Mouse (Mus musculus): ENCODE measurements around the gene Rilpl1.

DNA sequence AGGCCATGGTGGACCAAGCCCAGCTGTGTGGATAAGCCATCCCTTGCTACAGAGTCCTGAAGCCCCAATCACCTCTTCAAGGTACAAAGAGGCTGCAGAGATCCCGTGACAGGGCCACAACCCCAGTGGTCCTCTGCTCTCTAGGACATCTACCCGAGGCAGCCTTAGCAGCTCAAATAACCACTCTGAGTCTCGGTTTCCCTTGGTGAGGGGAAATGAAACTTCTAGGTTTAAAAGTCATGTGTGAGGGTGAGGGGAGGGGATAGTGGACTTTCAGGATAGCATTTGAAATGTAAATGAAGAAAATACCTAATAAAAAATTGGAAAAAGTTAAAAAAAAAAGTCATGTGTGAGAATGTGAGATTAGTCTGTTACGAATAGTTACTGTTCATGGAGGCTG is 9.6 kb downstream of the Rilpl1 start:
- TF ChIP-seq CTCF (IDR thresholded peaks at IDR 0.05; ENCODE audit: extremely low read depth, insufficient read length, insufficient replicate concordance, low read depth, low read length) (no peak), POLR2A (IDR thresholded peaks at IDR 0.05; ENCODE audit: low read depth, low read length) (no peak)
